Mouse (Mus musculus) cerebellum, postnatal 4 days (tissue): ENCODE results near the gene Wipf3.

Experiments used
- DNase-seq, 2 experiments: peaks; one replicate each; pipeline ENCODE4 v3.0.0; 2022; ENCODE audit warnings: low spot score in 2 of 2, mixed read lengths in 1 of 2

Wipf3 gene

DNA sequence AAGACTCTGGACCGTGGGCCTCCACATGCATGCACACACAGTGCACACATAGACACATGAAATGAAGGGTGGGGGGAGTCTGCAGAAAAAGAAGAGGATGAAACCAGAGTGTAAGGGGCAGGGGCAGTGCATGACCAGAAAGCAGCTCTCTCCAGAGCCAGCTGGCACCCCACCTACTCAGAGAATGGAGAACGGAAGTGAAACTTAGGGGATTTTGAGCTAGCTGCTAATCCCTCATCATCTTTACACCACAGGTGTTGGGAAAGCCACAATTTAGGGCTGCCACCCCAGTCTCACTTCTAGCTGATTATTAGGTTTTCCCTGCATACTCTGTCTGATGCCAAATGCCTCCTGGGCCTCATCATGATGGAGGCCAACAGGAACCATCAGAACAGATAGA lies 100.8 kb downstream of the Wipf3 start:
- DNase-seq = no peak

- no peak for DNase-seq
Observed at GRCm38 (mm10) chr6:54531048-54531481, 101.7 kb downstream of the Wipf3 start.

- DNase-seq = no peak
Observed at GRCm38 (mm10) chr6:54535485-54535884, 106.1 kb downstream of the Wipf3 start.

GRCm38 (mm10) chr6:54537053-54537452 lies 107.7 kb downstream of the Wipf3 start:
- no peak for DNase-seq

GRCm38 (mm10) chr6:54538773-54539173 lies 109.4 kb downstream of the Wipf3 start:
- DNase-seq = no peak

DNA sequence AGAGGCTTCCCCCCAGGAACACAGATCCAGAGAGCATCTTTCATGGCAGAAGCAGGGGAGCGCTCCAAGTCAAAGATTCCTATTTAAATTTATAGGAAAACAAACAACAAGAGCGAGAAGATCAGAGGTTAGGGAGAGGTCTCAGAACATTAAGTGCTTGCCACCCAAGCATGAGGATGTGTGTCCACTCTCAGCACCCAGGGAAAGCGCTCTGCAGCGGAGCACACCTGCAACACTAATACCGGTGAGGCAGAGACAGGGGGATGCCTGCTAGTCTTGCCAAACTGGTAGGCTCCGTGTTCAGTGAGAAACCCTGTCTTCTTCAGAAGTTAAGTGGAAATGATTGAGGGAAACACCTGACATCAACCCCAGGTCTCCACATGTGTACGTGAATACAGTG lies 110.0 kb downstream of the Wipf3 start:
- DNase-seq = no peak

GRCm38 (mm10) chr6:54540252-54540887 lies 111.0 kb downstream of the Wipf3 start:
- DNase-seq = no peak

- DNase-seq = no peak
Observed at GRCm38 (mm10) chr6:54542836-54543235, 113.4 kb downstream of the Wipf3 start.

GRCm38 (mm10) chr6:54543646-54544045 lies 114.2 kb downstream of the Wipf3 start:
- DNase-seq = no peak

DNA sequence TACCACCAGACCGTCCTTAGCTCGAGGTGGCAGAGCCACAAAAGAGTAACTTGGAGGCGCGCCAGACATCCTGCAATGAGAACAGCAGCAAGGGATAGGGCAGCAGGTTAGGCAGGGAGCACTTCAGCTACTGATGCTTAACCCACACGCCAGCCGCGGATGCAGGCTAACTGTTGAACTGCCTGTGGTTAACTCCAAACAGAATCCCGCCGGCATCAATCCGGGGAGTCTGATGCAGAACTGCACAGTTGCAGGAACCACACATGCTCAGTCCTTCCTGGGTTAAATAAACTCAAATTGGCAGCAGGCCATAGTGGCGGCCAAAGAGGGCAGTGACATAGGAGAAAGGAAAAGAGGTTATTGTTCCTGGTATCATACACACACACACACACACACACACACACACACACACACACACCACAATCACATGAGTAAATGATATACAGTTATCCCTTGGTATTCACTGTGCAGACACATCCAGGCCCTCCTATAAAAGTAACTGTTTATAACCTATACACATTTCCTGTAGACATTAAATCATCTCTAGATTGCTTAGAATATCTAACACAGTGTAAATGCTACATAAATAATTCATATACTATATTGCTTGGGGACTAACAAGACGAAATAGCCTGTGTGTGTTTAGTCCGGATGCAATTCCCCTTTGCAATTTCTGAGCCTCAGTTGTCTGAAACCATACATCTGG lies 119.1 kb downstream of the Wipf3 start:
- DNase-seq = no peak

- no peak for DNase-seq
Observed at GRCm38 (mm10) chr6:54549311-54549710, 119.9 kb downstream of the Wipf3 start.

DNA sequence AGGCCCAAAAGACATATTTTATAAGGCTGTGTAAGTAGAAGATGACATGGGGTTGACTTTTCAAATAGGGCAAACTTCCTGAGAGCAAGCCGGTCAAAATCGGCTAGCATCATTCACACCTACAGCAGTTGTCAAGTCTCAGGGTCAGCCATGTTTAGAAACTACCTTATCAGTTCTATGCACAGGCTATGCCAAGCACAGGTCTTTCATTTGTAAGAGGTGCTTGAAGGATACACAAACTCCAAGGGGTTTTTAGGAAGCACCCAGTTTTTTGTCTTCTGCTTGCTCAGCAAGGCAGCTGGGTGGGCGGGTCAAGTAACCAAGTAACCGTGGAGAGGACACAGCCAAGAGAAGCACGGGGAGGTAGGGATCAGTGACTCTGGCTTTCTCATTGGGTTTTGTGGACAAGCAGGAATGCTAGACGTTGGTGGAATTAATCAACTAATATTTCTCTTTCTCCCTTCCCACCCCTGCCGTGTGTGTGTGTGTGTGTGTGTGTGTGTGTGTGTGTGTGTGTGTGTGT lies 121.5 kb downstream of the Wipf3 start:
- DNase-seq = no peak

DNA sequence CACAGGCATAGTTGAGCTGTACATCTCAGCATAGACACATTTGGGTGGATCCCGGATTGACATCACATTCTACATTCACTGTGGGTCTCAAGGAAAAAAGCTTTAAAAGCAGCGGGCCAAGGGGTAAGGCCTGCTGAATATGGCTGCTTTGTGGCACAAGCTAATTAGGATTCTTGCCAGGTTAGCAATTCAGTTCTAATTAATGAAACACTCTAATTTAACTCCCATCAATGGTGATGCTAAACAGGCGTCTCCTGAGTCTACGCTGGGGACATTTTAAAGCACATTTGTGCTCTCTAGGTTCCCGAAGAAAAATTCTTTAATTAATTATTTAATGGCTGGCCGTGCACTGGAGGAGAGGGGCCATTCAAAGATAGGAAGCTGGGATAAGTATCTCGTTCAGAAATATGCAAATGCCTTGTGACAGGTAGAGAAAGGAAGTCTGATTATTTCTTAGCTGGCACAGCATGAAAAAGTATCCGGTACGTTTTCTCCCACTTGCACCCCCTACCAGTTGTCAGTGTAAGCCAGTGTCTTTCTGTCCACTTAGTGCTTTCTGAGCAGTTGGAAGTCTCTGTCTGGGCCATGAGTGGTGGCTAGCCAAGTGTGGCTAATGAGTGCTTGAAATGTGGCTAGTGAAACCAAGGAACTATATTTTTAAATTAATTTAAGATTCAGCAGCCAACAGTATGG lies 123.5 kb downstream of the Wipf3 start:
- no peak for DNase-seq
